19 mouse cellular contexts compared by ENCODE assay signal in genomic region chr10:32576559-32577275, GRCm38 (mm10).
DNase-seq lines count a peak whose midpoint lies in the region; ATAC-seq lines count a peak whose summit lies in the region.
"Had no signal": no experiment of that assay in that cellular context is flagged by ENCODE, and none has a peak within 500 bp of the region (broad histone marks: within the 10 kb centered on the region; RNA-seq: fewer than 3 reads in every experiment).

No protein-coding gene starts in this region.

- no peaks in the 10 kb centered on the region for H3K27me3 ChIP-seq in forebrain, embryonic 11.5 days (ENCODE audit: control insufficient read depth, insufficient read depth, low read length)
- no peaks in the 10 kb centered on the region for H3K27me3 ChIP-seq in forebrain, embryonic 10.5 days (ENCODE audit: poor library complexity, severe bottlenecking)
- no peaks in the 10 kb centered on the region for H3K27me3 ChIP-seq in forebrain, embryonic 14.5 days (replicated peaks; ENCODE audit: control insufficient read depth, insufficient read depth, low read length)
- H3K27me3 ChIP-seq in hindbrain, embryonic 15.5 days = no peaks in the 10 kb centered on the region
- no peaks in the 10 kb centered on the region for H3K27me3 ChIP-seq in midbrain, embryonic 16.5 days (ENCODE audit: control insufficient read depth, insufficient read depth, low read depth, low read length)
- H3K27me3 ChIP-seq in liver, embryonic 11.5 days (replicated peaks; ENCODE audit: control insufficient read depth, insufficient read depth, low read length) = no peaks in the 10 kb centered on the region
- H3K27me3 ChIP-seq: kidney, embryonic 15.5 days; liver, embryonic 15.5 days had no signal

- DNase-seq in forebrain, embryonic 11.5 days (ENCODE audit: low spot score) = no peak
- DNase-seq in forebrain, embryonic 10.5 days (ENCODE audit: extremely low spot score, low spot score) = no peak
- peak; percentile 6 for DNase-seq in forebrain, embryonic 14.5 days (ENCODE audit: low spot score)
- no peak for DNase-seq in liver, embryonic 11.5 days (ENCODE audit: low spot score)
- DNase-seq in gastrocnemius, postnatal 25 days = no peak
- no peak for DNase-seq in urinary bladder, postnatal 10 days (ENCODE audit: low spot score)
- DNase-seq: adrenal gland, postnatal 14 days; cerebellum, adult 11 months; cerebellum, postnatal 14 days; gastrocnemius, adult 2 months; heart, adult 2 months; heart, postnatal 4 days had no signal

- no peaks in the 10 kb centered on the region for H3K36me3 ChIP-seq in forebrain, embryonic 11.5 days (ENCODE audit: control insufficient read depth, insufficient read depth, low read length)
- no peaks in the 10 kb centered on the region for H3K36me3 ChIP-seq in forebrain, embryonic 10.5 days (replicated peaks)
- H3K36me3 ChIP-seq in forebrain, embryonic 14.5 days (ENCODE audit: control insufficient read depth, insufficient read depth, low read length) = no peaks in the 10 kb centered on the region
- H3K36me3 ChIP-seq in hindbrain, embryonic 15.5 days = no peaks in the 10 kb centered on the region
- no peaks in the 10 kb centered on the region for H3K36me3 ChIP-seq in midbrain, embryonic 16.5 days (ENCODE audit: control insufficient read depth, insufficient read depth, low read length)
- H3K36me3 ChIP-seq in liver, embryonic 11.5 days (ENCODE audit: control insufficient read depth, insufficient read depth, low read length) = no peaks in the 10 kb centered on the region
- H3K36me3 ChIP-seq: kidney, embryonic 15.5 days; liver, embryonic 15.5 days had no signal

- no peak overlapping the region for H3K27ac ChIP-seq in forebrain, embryonic 11.5 days (ENCODE audit: low read depth, low read length)
- no peak overlapping the region for H3K27ac ChIP-seq in forebrain, embryonic 10.5 days
- no peak overlapping the region for H3K27ac ChIP-seq in forebrain, embryonic 14.5 days (ENCODE audit: low read depth, low read length)
- no peak overlapping the region; the same call in 1 of the 2 replicates for H3K27ac ChIP-seq in hindbrain, embryonic 15.5 days (replicated peaks)
- peak overlapping the region; percentile 54 for H3K27ac ChIP-seq in midbrain, embryonic 16.5 days (ENCODE audit: low read length)
- no peak overlapping the region for H3K27ac ChIP-seq in liver, embryonic 11.5 days (ENCODE audit: low read depth, low read length)
- H3K27ac ChIP-seq: gastrocnemius, adult 2 months; heart, adult 2 months; kidney, embryonic 15.5 days; liver, embryonic 15.5 days; macrophage had no signal

- H3K9ac ChIP-seq in forebrain, embryonic 11.5 days (ENCODE audit: low read length) = no peak overlapping the region
- H3K9ac ChIP-seq in forebrain, embryonic 14.5 days (ENCODE audit: low read length) = no peak overlapping the region
- no peak overlapping the region for H3K9ac ChIP-seq in hindbrain, embryonic 15.5 days
- H3K9ac ChIP-seq in midbrain, embryonic 16.5 days (ENCODE audit: low read depth, low read length) = no peak overlapping the region
- H3K9ac ChIP-seq in liver, embryonic 11.5 days (ENCODE audit: low read depth, low read length) = no peak overlapping the region
- H3K9ac ChIP-seq: kidney, embryonic 15.5 days; liver, embryonic 15.5 days had no signal

- H3K9me3 ChIP-seq in forebrain, embryonic 11.5 days (ENCODE audit: control insufficient read depth, low read length) = no peaks in the 10 kb centered on the region
- H3K9me3 ChIP-seq in forebrain, embryonic 10.5 days = peaks cover 9% of the 10 kb centered on the region; the same call in 1 of the 2 replicates
- H3K9me3 ChIP-seq in forebrain, embryonic 14.5 days (replicated peaks; ENCODE audit: control insufficient read depth, low read length) = no peaks in the 10 kb centered on the region
- H3K9me3 ChIP-seq in hindbrain, embryonic 15.5 days = no peaks in the 10 kb centered on the region
- H3K9me3 ChIP-seq in midbrain, embryonic 16.5 days (replicated peaks; ENCODE audit: control insufficient read depth, low read length, poor library complexity, severe bottlenecking) = no peaks in the 10 kb centered on the region
- H3K9me3 ChIP-seq in liver, embryonic 11.5 days (ENCODE audit: control insufficient read depth, low read length) = no peaks in the 10 kb centered on the region
- H3K9me3 ChIP-seq: kidney, embryonic 15.5 days; liver, embryonic 15.5 days had no signal

- WGBS in forebrain, embryonic 11.5 days = 19% methylated on average over 2 of the region's 2 CpGs
- 34% methylated on average over 2 of the region's 2 CpGs for WGBS in forebrain, embryonic 10.5 days
- WGBS in forebrain, embryonic 14.5 days = 12% methylated on average over 2 of the region's 2 CpGs
- 28% methylated on average over 2 of the region's 2 CpGs for WGBS in hindbrain, embryonic 15.5 days
- WGBS in midbrain, embryonic 16.5 days = 6% methylated on average over 2 of the region's 2 CpGs
- WGBS in liver, embryonic 11.5 days = 61% methylated on average over 2 of the region's 2 CpGs

- H3K4me3 ChIP-seq in forebrain, embryonic 11.5 days (ENCODE audit: low read depth, low read length) = no peak overlapping the region
- no peak overlapping the region for H3K4me3 ChIP-seq in forebrain, embryonic 10.5 days
- no peak overlapping the region for H3K4me3 ChIP-seq in forebrain, embryonic 14.5 days (ENCODE audit: low read depth, low read length)
- H3K4me3 ChIP-seq in hindbrain, embryonic 15.5 days = no peak overlapping the region
- no peak overlapping the region for H3K4me3 ChIP-seq in midbrain, embryonic 16.5 days (ENCODE audit: low read depth, low read length)
- no peak overlapping the region for H3K4me3 ChIP-seq in liver, embryonic 11.5 days (ENCODE audit: low read depth, low read length)
- H3K4me3 ChIP-seq: gastrocnemius, adult 2 months; heart, adult 2 months; kidney, embryonic 15.5 days; liver, embryonic 15.5 days had no signal

- H3K4me2 ChIP-seq in forebrain, embryonic 11.5 days (ENCODE audit: low read depth, low read length, severe bottlenecking) = no peak overlapping the region
- no peak overlapping the region for H3K4me2 ChIP-seq in forebrain, embryonic 14.5 days (ENCODE audit: low read length)
- H3K4me2 ChIP-seq in hindbrain, embryonic 15.5 days = no peak overlapping the region
- no peak overlapping the region for H3K4me2 ChIP-seq in midbrain, embryonic 16.5 days (ENCODE audit: low read length)
- H3K4me2 ChIP-seq in liver, embryonic 11.5 days = no peak overlapping the region
- H3K4me2 ChIP-seq: kidney, embryonic 15.5 days; liver, embryonic 15.5 days had no signal

- H3K4me1 ChIP-seq in forebrain, embryonic 11.5 days (replicated peaks; ENCODE audit: control insufficient read depth, insufficient read depth, low read length) = no peaks in the 10 kb centered on the region
- peaks cover 6% of the 10 kb centered on the region for H3K4me1 ChIP-seq in forebrain, embryonic 10.5 days
- no peaks in the 10 kb centered on the region for H3K4me1 ChIP-seq in forebrain, embryonic 14.5 days (ENCODE audit: control insufficient read depth, insufficient read depth, low read length)
- H3K4me1 ChIP-seq in hindbrain, embryonic 15.5 days (replicated peaks) = no peaks in the 10 kb centered on the region
- H3K4me1 ChIP-seq in midbrain, embryonic 16.5 days (ENCODE audit: control insufficient read depth, insufficient read depth, low read length) = peaks cover 5% of the 10 kb centered on the region; the same call in 1 of the 2 replicates
- no peaks in the 10 kb centered on the region for H3K4me1 ChIP-seq in liver, embryonic 11.5 days (replicated peaks; ENCODE audit: control insufficient read depth, insufficient read depth, low read length)
- H3K4me1 ChIP-seq: kidney, embryonic 15.5 days; liver, embryonic 15.5 days had no signal

- 0 out of 2 replicates have a peak, but pooled peaks have one; percentile 46 for ATAC-seq in forebrain, embryonic 11.5 days (replicated peaks; ENCODE audit: low FRiP score)
- ATAC-seq in forebrain, embryonic 14.5 days = no peak
- ATAC-seq in hindbrain, embryonic 15.5 days (ENCODE audit: low FRiP score, low read depth) = peak; percentile 56; the same call in 1 of the 2 replicates
- peak; percentile 86 for ATAC-seq in midbrain, embryonic 16.5 days
- ATAC-seq in liver, embryonic 11.5 days (replicated peaks; ENCODE audit: low FRiP score) = no peak
- ATAC-seq: activated CD4-positive, CD25-positive, alpha-beta regulatory T cell, adult 4 months; intestine, postnatal 0 days had no signal

Comparison
In these comparisons a context has a peak if more than half of its experiments do, and no peak if none do; other contexts are left out.
1. ATAC-seq: peak in forebrain, embryonic 11.5 days (single experiment), hindbrain, embryonic 15.5 days (single experiment) and midbrain, embryonic 16.5 days (single experiment); none in forebrain, embryonic 14.5 days (single experiment) and liver, embryonic 11.5 days (single experiment).